Mouse (Mus musculus): ENCODE data around the gene Qrfp.

DNA sequence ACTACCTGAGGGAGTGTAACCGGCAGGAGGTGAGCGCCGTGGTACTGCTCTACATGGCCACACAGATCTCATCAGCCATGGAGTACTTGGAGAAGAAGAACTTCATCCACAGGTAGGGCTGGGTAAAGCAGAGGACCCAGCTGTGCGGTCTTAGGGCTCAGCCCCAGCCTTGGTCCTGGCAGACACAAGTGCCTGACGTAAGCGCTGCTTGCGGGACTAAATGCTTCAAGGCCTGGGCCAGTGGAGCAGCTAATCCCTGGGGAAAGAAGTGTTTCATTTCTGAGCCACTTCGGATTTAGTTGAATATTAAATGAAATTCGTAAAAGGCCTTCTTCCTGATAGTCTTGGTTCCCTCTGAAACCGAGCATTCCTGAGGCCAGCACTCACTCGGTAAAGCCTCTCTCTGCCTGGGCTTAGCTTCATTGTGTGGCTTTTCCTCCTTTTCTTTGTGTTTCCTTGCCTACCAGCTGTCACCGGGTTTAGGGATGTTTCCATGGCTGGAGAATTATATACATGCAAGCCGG lies 19.6 kb downstream of the Qrfp start:
- TF ChIP-seq CTCF (IDR thresholded peaks at IDR 0.05; ENCODE audit: control insufficient read depth, insufficient read depth, insufficient replicate concordance, low read depth, low read length), result no peak
- TF ChIP-seq POLR2A (IDR thresholded peaks at IDR 0.05; ENCODE audit: control insufficient read depth, low read depth, low read length), result no peak

All from testis, adult 2 months (tissue).